Mouse (Mus musculus) CD4-positive, CD25-positive, alpha-beta regulatory T cell, adult 4 months (primary cell): ENCODE measurements around the gene Ptprf. TPM values are rescaled to one million over a fixed set of nuclear protein-coding genes. Genes with fewer than 3 reads are reported as not detected.

Source experiments
- ATAC-seq: one replicate; pipeline ENCODE4 v1.8.0; 2017
- polyA plus RNA-seq, 2 experiments: library from polyadenylated mRNA; unstranded; fragments of 100-300 nt; shearing (Covaris generic); gene quantifications; one replicate each; pipeline ENCODE4 v1.2.1; 2017

Gene Ptprf
- polyA plus RNA-seq, 2 experiments from 2014 or later: 0.39 to 0.65 TPM

DNA sequence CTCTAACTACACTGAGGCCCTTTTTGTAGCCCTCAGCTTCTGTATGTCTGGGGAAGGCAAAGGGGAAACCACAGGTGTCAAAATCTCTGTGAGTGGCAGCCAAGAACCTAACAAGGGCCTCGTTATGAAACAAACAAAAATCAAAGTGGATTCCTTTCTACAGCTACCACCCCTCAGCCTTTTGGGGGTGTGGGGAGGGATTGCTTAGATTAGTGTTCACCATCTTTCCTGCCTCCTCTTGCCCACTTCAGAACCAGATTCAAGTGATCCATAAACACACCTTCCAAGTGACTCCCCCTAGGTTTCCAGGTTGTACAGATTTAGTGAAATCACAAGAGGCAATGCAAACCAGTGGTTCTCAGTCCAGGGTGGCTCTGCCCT lies 9.0 kb downstream of the Ptprf start:
- ATAC-seq: no peak

DNA sequence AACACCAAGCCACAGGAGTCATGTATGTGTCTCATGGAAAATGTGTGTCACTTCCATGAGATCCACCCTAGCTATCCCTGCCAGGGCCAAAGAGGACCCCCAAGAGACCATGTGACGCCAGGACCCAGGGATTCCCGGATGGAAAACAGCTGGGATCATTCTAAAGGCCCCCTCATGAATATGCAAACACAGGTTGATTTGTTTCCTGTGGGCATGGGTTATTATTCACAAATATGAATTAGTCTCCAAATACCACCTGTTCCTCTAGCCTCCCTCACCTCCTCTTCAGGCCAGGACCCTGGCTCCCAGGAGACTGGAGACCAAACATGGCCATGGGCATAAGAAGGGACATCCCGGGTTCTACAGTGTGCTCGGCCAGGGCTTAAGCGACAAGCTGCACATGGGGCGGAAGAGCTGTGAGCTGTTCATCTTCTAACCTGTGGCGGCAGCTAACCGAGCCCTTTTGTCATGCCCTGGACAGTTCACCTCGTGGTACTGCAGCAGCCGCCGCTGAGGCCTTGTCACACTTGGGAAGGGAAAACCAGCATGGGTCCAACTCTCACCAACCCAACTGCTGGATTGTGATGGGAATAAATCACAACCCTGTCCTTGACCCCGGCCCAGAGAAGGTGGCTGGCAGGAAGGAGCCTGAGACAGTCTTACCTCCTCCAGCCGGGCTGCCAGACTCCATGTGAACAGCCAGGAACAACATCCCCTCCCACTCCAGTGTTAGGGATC lies 9.6 kb downstream of the Ptprf start:
- ATAC-seq: no peak

DNA sequence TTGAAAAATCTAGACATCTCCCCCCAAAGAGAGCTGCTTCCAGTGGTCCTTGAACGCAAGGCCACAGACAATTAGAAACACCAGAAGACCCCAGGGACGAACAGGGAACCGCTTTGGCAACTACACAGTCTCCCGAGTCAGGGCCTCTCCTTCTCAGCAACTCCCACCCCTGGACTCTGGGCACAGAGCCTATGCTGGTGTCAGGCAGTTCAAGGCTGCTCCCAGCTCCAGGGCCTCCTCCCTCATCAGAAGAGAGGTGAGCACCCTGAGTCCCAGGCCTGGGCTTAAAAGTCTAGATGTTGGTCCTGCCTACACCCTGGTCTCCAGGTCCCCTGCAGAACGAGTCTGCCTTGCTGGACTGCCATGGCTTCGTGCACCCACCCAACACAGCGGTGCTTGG lies 10.7 kb downstream of the Ptprf start:
- no peak for ATAC-seq

DNA sequence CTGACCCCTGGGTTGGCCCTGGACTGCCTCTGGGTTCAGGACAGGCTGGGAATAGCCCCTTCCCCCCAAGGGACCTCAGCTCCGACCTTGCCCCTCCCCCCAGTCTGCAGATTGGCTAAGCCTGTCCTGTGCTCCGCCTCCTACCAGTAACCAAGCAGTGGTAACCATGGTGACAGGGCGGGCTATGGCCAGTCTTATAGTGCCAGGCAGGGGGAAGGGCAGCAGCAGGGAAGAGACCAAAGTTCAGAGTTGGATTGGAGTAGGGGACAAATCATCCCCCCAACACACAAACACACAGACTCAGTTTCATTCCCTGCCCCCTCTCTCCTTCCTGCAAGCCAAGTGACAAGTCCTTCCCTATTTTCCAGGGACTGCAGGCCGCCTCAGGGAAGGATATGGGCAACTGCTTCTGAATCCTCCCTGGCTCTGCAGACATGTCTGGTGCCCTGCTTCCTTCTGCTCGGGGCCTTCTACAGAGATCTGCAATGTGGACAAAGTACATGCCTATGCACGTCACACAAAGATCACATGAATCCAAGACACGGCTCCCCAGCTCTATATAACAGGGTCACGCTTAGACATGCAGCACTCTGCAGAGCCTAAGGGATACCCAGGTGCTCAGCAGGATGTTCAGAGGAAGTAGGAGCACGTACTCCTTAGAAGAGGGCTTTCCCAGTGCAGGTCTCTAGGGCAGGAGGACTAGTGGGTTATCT lies 14.5 kb downstream of the Ptprf start:
- ATAC-seq: no peak

- ATAC-seq: no peak
Measured at GRCm38 (mm10) chr4:118275601-118276519, 15.3 kb downstream of the Ptprf start.

GRCm38 (mm10) chr4:118274521-118274920 lies 16.7 kb downstream of the Ptprf start:
- ATAC-seq: no peak

DNA sequence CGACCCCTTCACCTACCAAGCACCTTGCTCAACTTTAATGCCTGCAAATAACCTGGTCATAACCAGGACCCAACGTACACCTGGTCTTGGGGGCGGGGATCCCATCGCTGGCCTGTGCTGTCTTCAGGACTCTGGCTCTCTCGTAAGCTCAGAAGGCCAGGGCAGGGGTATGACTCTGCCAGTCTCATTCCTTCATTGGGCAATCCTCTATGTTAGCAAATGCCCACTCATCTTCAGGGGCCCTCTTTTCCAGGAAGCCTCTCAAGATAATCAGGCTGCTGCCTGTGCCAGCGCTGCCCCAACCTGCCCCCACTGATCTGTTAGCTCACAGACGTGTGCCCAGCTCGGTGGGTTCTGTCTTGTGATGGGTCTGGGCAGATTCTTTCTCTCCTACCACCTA lies 17.2 kb downstream of the Ptprf start:
- ATAC-seq: no peak

DNA sequence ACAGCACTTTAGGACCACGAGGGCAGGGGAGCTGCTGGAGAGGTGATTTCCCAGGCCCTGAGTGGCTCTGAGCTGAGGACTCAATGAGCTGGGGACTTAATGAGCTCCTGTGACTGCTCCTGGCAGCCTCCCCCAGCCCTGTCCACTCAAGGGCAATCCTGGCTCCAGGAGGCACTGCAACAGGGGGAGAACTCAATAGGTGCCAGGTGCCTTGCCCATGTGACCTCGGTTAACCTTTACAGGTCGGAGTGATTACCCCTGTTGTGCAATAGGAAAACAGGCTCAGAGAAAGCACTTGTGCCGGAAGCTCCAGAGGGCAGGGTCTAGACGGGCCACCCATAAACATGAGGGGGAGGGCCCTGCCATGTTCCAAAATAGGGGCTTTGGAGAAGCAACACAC lies 17.7 kb downstream of the Ptprf start:
- no peak for ATAC-seq

GRCm38 (mm10) chr4:118272871-118273270 lies 18.3 kb downstream of the Ptprf start:
- no peak for ATAC-seq

- ATAC-seq: no peak
Measured at GRCm38 (mm10) chr4:118272258-118272657, 18.9 kb downstream of the Ptprf start.

DNA sequence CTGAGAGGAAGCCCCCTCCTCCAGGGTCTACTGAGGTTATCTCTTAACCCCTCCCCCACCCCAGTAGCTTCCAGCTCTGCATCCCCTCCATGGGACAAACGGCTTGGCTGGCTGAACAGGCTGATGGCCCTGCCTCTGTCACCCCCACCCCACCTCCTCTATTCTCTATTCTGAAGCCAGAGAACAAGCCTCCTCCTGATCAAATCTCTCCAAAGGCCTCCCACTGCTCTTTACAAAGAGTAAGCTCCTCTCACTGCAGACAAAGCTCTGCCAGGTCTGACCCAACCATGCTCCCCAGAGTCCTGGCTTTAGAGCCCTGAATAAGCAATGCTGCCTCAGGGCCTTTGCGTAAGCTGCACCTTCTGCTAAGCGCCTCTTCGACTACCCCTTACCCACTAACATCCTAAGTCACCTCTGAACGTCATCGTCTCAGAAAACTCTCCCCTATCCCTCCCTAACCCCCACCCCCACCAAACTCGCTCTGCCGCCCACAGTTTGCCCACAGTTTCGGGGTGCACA lies 19.6 kb downstream of the Ptprf start:
- no peak for ATAC-seq

DNA sequence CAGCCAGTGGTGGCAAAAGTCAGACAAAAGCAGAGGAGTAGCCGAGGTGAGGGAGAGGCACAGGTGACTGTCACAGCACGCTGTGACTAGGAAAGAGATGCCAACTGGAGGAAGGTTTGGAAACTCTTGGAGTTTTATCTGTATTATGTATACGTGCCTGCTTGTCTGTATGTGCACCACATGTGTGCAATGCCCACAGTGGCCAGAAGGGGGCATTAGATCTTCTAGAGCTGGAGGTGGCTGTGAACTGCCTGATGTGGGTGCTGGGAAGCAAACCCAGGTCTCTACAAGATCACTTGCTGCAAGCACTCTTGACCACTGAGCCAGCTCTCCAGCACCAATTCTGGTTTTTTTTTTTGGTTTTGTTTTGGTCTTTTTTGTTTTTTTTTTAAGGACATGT lies 20.5 kb downstream of the Ptprf start:
- no peak for ATAC-seq

DNA sequence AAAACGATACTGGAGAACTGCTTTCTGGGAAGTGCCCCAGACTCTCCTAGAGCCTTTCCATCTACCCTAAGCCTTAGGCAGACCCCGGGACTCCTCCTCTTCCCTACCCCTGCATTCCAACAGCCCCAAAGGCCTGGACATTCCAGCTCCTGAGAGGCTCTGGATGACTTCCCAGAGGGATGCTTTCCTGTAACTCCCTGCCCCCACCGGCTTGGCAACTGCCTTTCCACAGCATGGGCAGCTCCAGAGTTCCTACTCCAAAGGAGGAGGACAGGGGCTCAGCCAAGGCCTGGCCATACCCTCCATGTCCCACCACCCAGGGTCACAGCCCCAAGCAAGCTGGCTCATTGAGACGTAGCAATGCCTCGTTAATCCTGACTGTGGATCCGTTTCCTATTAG lies 21.2 kb downstream of the Ptprf start:
- no peak for ATAC-seq

DNA sequence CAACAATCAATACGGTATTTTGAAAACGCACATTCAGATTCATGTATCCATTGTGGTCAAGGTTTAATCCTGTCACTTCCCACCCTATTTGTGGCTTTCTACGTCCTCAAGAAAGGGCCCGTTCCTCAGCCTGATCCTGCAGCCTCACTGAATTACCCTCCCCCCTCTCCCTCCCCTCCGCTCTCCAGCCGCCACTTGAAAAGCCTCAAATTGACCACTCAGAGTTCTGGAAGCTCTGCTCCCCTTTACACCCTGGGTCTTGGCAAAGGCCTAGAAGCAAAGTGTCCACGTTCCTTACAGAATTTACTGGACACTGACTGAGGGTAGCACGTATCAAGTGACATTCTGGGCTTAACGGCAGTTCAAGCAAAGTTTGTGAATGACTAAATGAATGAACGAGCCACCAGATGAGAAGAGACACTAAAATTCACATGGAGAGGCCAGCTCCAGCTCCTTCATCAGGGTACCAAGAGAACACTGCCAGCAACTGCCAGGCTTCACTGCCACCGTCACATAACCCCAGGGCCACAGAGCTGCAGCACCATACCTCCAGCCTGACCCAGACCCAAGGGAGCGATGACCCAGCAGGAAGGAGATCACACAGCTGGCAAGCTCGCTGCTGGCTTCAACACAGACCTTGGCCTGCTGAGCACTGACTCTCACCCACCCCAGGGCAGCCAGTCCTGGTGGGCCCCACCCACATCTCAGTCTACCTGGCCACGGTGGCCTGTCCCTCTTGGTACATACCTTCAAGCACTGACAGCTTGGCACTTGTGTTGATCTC lies 22.6 kb downstream of the Ptprf start:
- ATAC-seq: no peak

DNA sequence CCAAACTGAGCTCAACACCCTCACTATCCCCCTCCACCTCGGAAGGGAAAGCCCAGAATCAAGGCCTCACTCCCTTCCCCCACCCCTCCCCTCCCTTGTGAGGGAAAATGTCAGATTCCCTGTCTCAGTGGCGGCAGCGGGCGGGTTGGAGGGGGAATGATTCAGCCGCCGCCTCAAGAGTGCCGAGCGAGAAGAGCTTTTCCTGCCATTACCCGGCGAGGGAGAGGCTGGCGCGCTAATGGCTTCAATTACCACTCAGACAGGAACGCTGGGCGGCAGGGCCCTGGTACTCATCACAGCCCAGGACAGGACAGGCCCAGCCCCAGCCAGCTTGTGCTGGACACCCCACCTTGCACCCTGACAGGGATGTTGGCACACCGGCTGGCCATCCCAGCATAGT lies 25.6 kb downstream of the Ptprf start:
- no peak for ATAC-seq

- no peak for ATAC-seq
Measured at GRCm38 (mm10) chr4:118261771-118262473, 29.3 kb downstream of the Ptprf start.

- no peak for ATAC-seq
Measured at GRCm38 (mm10) chr4:118261291-118261690, 29.9 kb downstream of the Ptprf start.

DNA sequence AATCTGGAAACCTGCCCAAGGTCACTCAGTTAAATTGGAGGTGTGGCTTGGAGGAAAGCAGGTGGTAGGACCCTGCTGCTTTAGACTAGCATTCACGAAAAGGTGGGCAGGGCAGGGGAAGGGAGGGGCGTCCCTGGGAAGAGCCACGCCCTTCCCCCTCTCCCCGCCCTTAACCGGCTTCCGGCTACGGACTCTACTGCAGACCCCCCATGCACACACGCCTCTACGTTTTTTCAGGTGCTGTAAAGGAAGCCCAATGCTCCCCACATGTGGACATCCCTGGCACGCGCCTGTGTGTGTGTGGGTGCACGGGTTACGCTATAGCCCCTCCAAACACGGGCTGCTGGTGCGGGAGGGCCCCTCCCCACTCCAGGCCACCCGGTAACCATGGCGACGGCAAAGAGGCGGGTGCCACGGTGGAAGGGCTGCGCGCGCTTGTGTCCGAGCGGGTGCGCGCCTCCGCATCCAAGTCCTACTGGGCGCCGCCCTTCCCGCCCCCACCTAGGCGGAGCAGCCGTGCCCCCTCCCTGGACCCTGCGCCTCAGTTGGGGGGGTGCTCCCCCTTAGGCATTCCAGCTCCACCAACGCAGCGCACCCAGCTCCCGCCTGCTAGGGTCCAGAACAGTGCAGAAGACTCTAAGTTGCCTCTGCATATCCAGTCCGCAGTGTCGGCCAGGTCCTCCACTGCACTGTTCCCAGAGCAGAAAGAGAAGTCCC lies 30.5 kb downstream of the Ptprf start:
- peak; percentile 23 for ATAC-seq

- ATAC-seq: no peak
Measured at GRCm38 (mm10) chr4:118259782-118260463, 31.3 kb downstream of the Ptprf start.

DNA sequence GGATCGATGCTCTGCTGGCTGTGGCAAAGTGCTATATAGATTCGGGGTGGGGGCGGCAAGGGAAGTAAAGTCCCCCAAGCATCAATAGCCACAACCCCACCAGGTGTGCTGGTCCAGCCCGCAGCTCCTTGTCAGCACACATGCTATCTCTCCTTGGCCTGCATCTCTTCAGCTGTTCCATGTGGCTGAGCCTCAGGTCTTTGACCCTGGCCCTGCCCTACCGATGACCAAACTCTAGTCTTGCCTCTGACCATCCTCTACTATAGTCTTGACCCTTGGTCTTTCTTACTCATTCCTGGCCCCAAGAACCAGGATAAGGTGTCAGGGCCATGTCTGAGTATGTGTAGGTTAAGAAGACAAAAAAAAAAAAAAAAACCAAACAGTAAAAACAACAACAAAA lies 33.2 kb downstream of the Ptprf start:
- no peak for ATAC-seq
